Mouse (Mus musculus): ENCODE measurements around the gene Ntm. TPM values are rescaled to one million over a fixed set of nuclear protein-coding genes. Genes with fewer than 3 reads are reported as not detected.

The Ntm gene
- total and polyA plus RNA-seq, 3 experiments = 0.15 to 0.98 (median 0.55) TPM

DNA sequence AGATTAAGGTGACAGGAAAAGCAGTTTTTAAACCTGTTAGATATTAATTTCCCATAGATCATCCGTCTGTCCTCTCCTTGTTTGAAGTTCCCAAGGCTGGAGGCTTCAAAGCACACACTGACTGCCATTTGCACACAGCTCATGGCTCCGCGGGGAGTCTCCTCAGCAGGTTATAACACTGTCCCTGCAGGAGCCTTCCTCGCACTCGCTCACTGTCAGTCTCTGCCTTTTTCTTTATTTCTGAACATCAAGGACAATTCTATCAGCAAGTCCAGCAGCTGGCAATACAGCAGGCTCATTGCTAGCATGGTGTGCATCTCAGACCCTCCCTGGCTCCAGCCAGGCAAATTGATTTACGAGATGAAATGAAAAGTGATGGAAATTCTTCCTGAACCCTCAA lies 485.7 kb downstream of the Ntm start:
- DNase-seq = no peak

DNA sequence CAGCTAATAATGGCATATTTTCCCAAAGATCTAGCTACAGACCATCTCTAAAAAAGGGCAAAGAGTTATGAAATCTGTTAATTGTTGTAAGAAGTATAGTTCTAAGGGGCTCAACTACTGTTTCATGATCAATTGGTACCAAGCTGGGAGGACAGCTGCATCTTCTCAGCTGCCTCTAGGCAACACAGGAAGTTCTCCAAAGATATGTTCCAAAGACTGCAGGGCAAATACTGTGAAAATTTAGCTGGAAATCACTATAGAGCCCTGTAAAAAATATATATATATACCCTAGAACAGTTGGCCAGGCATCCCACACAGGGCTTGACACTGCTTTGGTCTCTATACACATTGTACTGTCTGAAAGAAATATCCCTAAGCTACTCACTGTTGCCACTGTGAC lies 489.5 kb downstream of the Ntm start:
- DNase-seq = no peak

DNA sequence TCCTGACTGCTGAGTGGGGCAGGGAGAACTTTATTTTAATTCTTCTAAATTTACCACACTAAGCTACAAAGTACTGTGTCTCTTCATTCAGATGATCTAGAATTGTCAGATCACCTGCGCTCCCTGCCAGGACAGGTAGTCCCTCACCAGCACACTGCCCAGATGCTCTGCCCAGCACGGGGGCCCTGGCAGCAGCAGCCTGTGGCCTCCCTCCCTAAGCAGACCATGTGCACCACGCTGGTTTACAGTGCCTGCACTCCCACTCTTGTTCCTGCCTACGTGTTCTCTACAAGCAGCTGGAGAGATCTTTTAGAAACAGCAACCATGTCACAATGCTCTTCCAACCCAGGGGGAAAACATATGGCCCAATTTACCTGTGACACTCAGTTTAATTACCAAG lies 490.7 kb downstream of the Ntm start:
- DNase-seq = no peak

DNA sequence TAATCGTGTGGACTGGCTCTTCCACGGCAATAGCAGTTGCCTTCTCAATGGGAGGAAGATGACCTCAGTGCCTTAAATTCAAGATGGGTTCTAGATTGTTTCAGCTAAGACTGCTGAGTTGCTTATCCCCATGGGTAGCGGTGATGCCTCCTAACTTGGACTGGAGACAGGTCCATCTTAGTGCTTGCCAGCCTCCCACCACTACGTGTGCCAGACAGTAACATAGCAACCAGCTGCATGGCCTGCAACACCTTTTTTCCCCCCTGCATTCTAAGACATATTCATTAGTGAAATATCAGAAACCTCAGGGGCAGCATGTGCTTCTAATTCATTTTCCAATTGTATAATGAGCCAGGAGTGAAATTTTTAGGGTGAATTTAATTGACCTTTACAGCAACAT lies 498.2 kb downstream of the Ntm start:
- DNase-seq = no peak

DNA sequence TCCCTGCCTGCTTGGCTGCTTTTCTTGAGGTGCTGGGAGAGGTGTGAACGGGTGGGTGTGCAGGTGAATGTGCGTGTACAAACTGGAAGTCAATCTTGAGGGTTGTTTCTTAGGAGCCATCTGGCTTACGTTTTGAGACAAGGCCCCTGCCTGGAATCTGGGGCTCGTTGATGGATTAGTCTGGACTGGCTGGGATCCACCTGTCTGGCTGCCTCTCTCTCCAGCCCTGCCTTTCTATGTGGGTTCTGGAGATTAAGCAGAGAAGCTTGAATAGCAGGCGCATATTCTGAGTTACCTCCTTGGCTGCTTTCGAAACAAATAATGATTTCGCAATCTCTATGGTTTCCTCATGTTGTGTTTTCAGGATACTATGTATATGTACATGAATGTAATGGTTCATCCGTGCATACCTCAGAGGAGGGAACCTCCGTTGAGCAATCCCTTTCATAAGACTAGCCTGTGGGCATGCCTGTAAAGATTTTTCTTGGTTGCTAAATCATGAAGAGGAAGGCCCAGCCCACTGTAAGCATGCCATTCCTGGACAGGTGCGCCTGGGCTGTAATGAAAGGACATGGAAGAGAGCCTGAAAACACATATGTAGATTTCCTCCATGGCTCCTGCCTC lies 499.9 kb downstream of the Ntm start:
- DNase-seq = no peak

DNA sequence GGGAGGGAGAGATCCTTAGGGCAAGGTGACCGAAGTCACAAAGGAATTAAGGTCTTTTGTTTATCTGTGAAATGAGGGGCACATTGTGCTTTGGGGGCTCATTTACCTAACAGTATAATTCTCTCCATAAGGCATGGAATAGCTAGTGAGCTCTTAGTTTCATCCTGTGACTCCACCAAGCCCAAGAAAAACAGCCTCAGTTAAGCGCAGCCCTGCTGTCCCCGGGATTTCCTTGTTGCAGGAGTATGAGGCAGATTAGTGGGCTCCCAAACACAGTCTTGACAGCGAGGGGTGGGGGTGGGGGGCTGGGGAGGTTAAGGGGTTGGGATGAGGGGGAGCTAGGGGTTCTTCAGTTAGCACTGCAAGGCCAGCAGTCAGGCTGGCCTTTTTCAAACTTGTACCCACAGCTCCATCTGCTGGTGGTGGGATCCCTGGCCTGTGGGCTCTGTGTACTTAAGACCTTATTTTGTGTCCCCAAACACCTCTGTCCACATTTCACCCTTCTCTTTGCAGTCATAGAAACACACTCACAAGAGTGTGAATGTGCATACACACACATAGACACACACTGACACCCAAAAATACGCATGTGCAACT lies 504.9 kb downstream of the Ntm start:
- peak; percentile 61 for DNase-seq

DNA sequence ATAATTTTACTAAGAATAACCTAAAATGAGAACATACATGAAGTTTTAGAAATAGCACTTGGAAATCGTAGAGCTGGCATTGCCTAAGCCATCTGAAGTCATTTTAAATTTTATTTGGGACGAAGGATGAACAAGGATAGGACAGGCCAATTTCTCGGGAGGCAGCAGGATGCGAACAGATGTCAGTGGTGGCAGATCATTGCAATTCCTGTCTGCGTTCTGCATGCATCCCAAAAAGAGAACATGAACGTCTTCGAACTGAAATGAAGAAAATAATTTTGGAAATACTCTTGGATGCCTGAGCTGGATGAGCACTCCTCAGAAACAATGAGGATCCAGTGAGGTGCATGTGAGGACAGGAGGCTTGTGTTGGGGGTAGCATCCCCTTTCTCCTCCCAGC lies 506.9 kb downstream of the Ntm start:
- no peak for DNase-seq

DNA sequence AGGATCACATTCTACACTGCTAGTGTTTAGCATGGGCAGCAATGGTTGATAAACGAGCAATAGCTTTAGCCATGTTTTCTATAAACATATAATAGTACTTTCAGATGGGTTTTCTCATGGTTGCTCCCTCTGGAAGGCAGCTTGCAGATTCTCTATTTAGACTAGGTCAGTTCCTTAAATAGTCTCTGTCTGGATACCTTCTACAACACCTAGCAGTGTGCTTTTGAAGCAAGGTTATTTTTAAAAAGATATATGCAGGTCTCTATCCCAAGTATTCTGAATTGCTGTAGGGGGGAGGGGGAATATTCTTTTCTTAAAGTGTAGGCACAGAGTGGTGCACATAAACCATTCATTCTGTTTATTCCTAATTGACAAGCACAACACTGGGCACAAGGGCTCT lies 511.7 kb downstream of the Ntm start:
- DNase-seq = no peak

DNA sequence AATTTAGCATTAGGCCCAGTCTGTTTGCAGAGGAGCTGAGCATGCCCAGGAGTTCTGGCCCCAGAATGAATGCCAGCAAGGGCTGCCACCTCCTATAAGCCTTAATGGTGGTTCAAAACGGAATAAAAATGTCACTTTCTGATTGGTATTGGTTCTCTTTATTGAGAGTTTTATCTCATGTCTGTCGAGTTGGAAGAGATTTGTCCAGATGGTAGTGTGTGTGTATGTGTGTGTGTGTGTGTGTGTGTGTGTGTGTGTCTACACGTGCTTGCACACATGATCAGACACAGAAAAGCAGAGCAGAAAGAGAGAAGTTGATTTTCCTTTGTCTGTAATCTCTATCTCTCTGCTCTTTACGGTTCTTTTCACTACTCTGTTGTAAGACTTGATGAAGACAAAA lies 518.9 kb downstream of the Ntm start:
- no peak for DNase-seq

DNA sequence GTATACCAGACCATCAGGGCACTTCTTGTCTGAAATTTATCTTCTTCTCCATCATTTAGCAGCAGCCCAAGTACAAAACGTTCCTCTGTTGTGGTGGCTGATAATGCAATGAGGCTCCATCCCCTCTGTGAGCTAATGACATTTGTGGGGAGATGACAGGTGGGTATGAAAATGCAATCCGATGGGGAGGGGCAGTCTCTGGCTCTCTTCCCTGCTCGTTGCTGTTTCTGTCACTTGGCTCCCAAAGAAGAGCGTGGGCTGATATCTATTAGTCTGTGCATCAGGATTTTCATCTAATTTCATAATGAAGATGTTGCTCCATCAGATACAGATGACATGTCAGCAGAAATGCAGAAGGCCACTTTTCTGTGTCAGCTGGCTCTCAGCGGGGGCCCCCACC lies 523.5 kb downstream of the Ntm start:
- DNase-seq = no peak

DNA sequence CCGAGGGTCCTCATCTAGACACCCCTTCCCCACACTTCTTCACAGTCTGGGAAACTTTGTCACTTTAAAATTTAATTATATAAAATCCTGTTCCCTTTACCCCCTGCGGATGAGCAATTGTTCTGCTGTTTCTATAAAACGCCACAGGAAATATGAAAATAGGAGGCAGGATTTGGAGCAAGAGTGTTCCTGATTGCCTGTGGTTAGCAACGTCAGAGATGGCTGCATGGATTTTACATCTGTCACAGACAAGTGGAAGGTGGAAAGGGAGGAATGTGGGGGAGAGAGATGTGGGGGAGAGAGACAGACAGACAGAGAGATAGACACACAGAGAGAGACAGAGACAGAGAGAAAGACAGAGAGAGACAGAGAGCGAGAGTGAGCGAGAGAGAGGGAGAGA lies 528.3 kb downstream of the Ntm start:
- DNase-seq = no peak

DNA sequence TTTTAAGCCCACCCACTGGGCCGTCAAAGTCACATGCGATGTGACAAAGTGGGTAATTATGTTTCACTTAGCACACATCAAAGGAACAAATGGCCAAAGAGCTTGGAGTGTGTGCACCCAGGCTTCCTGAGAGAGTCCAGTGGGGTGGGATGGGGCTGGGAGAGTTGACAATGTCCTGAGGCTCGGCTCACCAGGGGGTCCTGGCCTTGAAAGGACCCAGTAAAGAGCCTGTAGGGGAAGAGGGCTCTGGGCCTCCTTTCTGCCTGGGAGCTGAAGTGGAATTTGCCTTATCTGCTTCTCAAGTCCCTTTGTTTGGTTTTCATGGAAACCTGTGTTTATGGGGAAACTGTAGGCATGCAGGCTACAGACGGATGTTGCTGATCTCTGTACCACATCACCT lies 529.0 kb downstream of the Ntm start:
- DNase-seq = no peak

DNA sequence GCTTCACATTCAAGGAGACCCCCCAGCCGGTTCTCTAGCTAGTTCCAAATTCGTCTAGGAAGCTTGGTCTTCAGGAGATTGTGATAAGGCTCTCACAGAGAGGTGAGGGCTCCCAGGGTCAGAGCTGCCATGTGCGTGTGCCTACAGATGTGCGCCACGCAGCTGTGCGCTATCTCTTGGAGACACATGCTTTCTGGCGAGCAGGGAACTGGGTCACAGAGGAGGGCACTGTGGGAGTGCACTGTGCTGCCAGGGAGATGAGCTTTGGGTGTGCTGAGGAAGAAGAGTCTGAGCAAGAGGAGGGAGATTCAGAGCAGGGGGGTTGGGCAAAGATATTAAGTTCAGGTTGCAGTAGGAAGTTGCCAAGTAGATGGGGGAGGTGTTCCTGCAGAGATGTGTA lies 529.8 kb downstream of the Ntm start:
- no peak for DNase-seq

DNA sequence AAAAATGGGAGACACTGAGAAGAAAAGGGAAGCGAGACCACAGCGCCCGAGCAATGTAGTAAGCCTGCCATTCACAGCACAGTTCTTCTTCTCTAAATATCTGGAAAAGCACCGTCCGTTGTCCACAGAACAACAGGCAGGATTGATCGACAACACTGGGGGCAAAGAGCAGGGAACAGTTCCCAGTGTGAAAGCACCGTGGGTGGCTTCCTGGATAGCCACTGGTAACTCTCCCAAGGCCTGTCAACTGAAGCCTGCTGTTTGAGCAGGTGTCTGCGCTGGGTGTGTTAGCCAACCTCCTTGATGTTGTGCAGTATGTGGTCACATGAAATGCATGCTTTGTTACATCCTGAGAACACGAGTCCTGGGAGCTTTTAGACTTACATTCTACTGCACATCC lies 531.4 kb downstream of the Ntm start:
- no peak for DNase-seq

DNA sequence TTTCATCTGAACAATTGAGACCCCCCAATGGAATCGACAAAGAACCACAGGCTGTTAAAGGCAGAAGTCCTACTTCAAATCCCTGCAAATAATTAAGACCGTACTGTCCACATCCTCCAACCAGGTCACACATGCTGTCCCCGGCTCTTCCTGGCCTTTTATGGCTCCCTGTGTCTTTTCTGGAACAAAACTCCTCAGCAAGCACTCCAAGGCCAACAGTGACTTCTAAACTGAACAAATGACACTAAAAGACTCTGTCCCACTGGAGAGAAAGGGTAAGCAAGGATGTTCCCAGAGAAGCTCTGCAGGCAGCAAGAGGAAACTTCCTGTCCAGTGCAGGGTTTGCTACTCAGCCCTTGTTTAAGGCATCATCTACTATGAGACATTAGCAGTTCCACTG lies 532.8 kb downstream of the Ntm start:
- no peak for DNase-seq

DNA sequence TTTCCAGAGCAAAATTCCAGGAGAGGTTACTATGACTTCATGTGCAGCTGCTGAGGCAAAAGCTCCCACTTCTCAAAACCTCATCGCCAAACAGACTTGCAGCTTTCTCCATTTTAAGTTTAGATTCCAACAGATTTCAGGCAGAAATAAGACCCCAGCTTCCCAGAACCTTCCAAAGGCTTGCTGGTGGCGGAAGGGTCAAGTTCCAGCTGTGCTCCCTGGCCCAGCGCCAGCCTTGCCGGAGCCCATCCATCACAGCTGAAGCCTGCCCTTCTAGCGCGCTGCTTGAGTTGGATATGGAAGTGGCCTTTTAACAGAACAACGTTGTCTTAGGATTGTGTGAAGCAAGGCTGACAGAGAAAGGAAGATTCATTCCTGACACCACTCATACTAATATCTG lies 534.6 kb downstream of the Ntm start:
- no peak for DNase-seq

DNA sequence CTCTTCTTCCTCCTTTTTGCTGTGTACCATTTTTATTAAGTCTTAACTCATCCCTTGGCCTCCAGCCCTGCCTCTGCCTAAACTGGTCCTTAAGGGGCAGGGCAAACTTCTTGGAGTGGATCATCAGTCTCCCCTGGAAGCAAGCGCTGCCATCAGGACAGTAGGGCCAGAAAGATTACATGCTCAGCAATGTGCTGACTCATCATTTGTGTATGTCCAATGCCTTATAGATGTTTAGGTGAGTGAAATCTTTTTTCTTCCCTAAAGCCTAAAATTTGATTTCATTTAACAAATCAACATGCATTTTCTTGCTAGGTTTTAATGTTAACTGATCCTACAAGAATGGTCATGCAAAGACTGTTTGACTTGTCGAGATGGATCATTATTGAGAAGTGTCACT lies 536.7 kb downstream of the Ntm start:
- DNase-seq = no peak

DNA sequence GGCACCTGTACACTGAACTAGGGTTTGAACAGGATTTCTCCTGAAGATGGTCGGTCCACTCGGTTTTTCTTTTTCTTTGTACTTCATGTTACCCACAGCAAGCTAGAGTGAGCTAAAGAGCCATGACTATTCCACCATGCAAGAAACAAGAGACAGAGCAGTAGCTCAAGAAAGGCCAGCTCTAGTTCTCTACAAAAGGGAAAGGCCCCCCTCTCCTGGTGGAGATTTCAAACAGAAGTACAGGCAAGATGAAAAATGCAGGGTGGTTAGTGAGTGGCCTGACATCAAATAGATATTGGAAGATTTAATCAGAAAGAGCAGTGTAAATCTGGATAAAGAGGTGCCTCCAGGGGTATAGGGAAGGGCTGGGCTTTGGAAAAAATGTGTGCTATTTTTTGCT lies 547.4 kb downstream of the Ntm start:
- DNase-seq = no peak

DNA sequence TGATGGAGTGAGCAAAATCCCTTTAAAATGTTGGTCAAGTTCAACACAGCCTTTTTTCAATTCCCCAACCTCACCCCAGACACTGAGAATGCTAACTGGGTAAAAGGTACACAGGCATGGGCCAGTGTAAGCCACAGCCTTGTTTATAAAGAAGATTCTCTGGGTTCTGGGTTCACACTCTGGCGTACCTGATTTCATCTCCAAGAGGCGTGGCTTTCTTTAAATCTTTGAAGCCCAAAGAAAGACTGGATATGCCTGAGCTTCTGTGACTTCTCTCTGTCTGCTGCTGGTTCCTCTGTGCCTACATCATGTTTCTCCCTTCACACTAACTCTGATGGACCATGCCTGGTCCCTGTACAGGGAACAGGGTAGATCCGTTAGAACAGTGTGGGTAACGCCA lies 549.8 kb downstream of the Ntm start:
- no peak for DNase-seq

DNA sequence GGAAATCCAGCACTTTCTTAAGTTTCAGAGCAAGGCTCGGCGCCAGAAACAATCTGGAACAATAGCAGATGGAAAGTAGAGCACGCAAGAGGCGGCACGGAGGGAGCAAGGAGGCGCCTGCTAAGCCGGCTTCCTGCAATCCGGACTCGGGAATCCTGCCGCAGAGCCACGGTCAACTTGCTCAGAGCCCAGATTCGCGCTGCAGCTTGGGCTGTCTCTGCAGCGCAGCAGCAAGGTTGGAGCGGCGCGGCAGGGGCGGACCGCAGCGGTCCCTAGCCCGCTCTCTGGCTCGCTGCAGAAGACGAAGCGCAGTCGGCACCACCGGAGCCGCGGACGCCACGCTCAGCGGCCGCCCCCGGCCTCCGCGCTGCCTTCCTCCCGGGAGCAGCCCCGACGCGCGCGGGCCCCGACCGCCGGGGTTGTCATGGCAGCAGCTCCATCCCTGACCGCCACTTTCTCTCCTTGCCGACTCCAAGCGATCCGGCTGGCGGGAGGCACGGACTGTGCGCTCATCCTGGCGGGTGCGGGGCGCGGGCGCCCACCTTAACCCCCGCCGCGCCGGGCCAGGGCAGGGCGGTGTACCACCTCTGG lies 550.7 kb downstream of the Ntm start:
- DNase-seq = peak; percentile 66

DNA sequence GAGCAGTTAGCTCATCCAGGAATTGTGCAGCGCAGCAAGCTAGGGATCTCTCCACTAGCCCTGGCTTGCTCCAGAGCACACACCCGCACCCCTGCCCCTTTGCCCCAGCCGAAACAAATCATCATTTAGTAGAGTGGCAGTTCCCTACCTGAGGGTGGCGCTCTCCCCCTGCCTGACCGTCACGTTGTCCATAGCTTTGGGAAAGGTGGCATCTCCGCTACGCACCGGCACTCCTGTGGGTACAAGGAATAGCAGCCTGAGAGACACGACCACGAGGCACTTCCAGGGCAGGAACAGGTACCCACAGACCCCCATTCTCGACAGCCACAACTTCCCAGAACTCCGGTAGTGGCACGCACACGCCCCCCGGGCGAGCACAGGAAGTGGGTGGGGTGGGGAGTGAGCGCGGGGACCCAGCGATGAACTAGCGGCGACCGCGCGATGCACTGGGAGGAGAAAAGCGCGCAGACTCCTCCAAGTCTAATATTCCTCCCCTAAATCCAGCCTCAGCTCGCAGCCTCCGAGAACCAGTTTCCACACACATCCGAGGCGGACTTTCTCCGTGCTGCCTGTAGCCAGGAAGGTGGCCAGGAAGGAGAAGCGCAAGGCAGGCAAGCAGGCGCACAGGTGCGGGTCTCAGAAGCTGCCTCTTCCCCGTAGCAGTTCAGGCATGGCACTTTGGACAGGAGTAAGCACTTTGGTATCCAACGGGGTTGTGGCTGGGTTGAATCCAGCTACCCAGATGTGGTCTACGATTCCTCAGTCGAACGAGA lies 551.3 kb downstream of the Ntm start:
- DNase-seq = peak; percentile 25

DNA sequence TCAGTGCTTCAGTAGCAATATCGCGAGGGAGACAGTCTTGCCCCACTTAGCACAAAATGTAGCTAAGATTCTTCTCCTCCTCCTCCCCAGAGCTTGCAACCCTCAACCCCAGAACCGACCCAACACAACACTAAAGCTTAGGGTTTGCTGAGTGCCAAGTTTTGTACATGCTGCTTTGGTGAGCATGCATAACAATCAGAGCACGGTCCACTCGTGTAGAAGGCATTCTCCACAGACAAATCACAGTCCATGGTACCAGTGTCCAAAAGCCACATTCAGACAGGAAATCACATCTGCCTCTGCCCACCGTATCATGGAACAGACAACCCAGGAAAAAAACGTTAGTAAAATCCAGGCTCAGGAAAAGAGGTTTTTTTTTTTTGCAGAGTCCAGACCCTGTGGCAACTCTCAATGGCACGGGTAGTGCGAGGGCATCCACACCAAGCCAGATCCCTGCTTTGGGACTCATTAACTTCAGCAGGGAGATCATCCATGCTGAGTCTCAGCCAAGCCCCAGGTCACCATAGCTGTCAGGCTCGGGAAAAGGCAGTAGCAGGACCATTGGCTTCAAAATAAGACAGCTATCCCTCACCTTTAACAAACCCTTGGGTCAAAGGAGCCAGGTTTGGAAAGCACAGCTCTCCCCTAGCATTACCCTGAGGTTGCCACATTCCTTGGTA lies 552.1 kb downstream of the Ntm start:
- DNase-seq = no peak

DNA sequence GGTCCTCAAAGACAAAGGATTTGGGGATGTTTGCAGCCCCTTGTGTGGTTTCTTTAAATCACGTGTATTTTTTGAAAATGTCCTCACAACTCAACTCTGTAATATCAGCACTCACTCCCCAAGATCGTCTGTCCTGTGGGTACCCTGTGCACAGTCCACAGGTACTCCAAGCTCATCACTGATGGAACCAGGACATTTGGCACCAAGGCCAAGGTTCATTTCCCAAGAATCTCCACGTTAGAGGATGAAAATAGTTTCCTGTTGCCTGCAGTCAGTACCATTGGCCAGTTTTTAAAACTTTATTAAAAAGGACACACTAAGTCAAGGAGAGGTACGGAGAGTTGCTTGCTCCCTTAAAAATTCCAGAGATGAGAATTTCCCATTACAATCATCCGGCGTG lies 552.7 kb downstream of the Ntm start:
- no peak for DNase-seq

All from adrenal gland, adult 2 months (tissue).